Mouse (Mus musculus): Measurements from ENCODE around the gene Plaur. TPM values are rescaled to one million over a fixed set of nuclear protein-coding genes. Genes with fewer than 3 reads are reported as not detected.

Plaur gene
- polyA plus RNA-seq, 1 experiment from 2014 or later, result 1.4 TPM

DNA sequence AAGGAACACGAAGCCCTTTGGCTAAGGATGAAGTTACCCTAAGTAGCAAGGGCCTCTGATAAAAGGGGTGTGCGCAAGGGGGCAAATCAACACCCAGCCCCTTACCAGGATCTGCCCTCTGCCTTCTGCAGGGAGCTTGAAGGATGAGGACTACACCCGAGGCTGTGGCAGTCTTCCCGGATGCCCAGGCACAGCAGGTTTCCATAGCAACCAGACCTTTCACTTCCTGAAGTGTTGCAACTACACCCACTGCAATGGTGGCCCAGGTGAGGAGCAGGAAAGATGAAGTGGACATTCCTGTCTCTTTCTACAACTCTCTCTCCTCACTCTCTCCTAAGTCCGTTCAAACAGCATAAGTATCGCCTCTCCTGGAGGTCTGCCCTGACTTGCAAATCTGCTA lies 10.2 kb downstream of the Plaur start:
- DNase-seq (ENCODE audit: low spot score, missing footprints), result peak; percentile 54
- ATAC-seq (ENCODE audit: low FRiP score), result no peak
- H3K4me1 ChIP-seq (ENCODE audit: control insufficient read depth, insufficient read depth, low read length), result no peaks in the 10 kb centered on the region
- no peak overlapping the region for H3K4me3 ChIP-seq (ENCODE audit: low read depth, low read length)
- H3K4me2 ChIP-seq, result no peak overlapping the region
- H3K9me3 ChIP-seq (ENCODE audit: control insufficient read depth, low read length), result no peaks in the 10 kb centered on the region
- H3K36me3 ChIP-seq (ENCODE audit: control insufficient read depth, insufficient read depth, low read length), result no peaks in the 10 kb centered on the region
- no peaks in the 10 kb centered on the region for H3K27me3 ChIP-seq (ENCODE audit: control insufficient read depth, insufficient read depth, low read length)
- no peak overlapping the region for H3K9ac ChIP-seq (ENCODE audit: low read length)
- H3K27ac ChIP-seq (ENCODE audit: low read depth, low read length), result no peak overlapping the region
- 90% methylated on average over 6 of the region's 6 CpGs for WGBS

DNA sequence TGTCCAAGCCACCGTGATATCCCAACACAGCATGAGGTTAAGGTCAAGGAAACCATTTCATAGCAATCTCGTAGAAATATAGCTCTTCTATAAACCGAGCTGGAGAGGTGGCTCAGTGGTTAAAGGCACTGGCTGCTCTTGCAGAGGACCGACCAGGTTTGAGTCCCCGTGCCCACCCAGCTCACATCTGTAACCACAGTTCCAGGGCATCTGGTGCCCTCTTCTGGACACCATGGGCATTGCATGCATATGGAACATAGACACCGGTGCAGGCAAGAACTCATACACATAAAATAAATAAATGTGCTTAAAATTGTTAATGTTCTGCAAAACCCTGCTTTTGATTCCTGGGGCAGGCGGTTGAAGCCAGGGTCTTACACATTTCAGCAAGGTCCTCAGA lies 10.7 kb downstream of the Plaur start:
- H3K9me3 ChIP-seq (ENCODE audit: control insufficient read depth, low read length), result no peaks in the 10 kb centered on the region
- no peaks in the 10 kb centered on the region for H3K27me3 ChIP-seq (ENCODE audit: control insufficient read depth, insufficient read depth, low read length)
- no peak overlapping the region for H3K4me3 ChIP-seq (ENCODE audit: low read depth, low read length)
- 74% methylated on average over 7 of the region's 7 CpGs for WGBS
- DNase-seq (ENCODE audit: low spot score, missing footprints) (peak; percentile 88), ATAC-seq (ENCODE audit: low FRiP score) (peak; percentile 27; the same call in 1 of the 2 replicates)
- H3K4me1 ChIP-seq (ENCODE audit: control insufficient read depth, insufficient read depth, low read length), result no peaks in the 10 kb centered on the region
- no peak overlapping the region for H3K9ac ChIP-seq (ENCODE audit: low read length)
- no peak overlapping the region for H3K27ac ChIP-seq (ENCODE audit: low read depth, low read length)
- no peaks in the 10 kb centered on the region for H3K36me3 ChIP-seq (ENCODE audit: control insufficient read depth, insufficient read depth, low read length)
- H3K4me2 ChIP-seq, result no peak overlapping the region

DNA sequence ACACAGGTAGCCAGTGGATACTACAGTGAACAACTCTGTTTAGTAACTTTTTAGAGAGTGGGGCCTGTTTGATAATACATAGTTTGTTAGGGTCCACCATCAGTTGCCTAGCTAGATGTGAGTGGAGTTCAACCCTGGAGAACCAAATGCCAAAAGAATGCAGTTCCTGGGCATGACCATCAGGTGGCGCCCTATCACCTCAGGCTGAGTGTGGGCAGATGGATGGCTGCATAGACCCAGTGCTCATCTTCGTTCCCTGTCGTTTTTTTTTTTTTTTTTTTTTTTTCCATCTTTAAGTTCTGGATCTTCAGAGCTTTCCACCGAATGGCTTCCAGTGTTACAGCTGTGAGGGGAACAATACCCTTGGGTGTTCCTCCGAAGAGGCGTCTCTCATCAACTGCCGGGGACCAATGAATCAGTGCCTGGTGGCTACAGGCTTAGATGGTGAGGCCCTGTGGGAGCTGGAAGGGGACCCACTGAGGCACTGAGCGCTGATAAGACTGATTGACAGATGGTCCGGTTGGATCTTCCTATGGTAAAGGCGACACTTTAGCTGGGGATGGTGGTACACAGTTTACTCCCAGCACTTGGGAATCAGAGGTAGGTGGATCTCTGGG lies 11.7 kb downstream of the Plaur start:
- H3K4me2 ChIP-seq, result no peak overlapping the region
- no peaks in the 10 kb centered on the region for H3K27me3 ChIP-seq (ENCODE audit: control insufficient read depth, insufficient read depth, low read length)
- no peak overlapping the region for H3K27ac ChIP-seq (ENCODE audit: low read depth, low read length)
- ATAC-seq (ENCODE audit: low FRiP score) (peak; percentile 69), DNase-seq (ENCODE audit: low spot score, missing footprints) (peak; percentile 92)
- H3K9ac ChIP-seq (ENCODE audit: low read length), result no peak overlapping the region
- 52% methylated on average over 10 of the region's 10 CpGs for WGBS
- H3K4me3 ChIP-seq (ENCODE audit: low read depth, low read length), result no peak overlapping the region
- H3K9me3 ChIP-seq (ENCODE audit: control insufficient read depth, low read length), result no peaks in the 10 kb centered on the region
- H3K36me3 ChIP-seq (ENCODE audit: control insufficient read depth, insufficient read depth, low read length), result no peaks in the 10 kb centered on the region
- no peaks in the 10 kb centered on the region for H3K4me1 ChIP-seq (ENCODE audit: control insufficient read depth, insufficient read depth, low read length)

DNA sequence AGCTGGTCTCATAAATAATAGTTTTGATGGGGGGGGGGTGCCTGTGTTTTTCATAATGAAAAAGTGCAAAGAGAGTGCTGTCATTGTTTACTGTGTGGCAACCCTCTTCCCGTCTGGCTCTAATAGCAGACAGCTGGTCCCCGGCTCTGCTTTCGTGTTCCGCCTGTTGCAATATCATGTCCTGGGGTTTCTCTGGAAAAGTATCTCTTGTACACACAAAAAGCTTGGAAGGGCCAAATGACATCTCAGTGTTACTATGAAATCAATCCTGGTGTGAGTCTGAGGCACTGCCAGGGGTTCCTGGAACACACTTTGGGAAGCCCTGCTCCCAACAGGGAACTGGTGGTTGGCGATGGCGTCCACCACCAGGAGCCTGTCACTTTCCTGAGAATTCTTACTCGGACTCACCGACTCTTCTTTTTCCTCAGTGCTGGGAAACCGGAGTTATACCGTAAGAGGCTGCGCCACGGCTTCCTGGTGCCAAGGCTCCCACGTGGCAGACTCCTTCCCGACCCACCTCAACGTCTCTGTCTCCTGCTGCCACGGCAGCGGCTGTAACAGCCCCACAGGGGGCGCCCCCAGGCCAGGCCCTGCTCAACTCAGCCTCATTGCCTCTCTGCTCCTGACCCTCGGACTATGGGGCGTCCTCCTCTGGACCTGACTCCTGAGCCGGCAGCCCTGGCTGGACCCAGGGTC lies 12.7 kb downstream of the Plaur start:
- H3K9me3 ChIP-seq (ENCODE audit: control insufficient read depth, low read length), result no peaks in the 10 kb centered on the region
- H3K4me1 ChIP-seq (ENCODE audit: control insufficient read depth, insufficient read depth, low read length), result no peaks in the 10 kb centered on the region
- DNase-seq (ENCODE audit: low spot score, missing footprints) (peak; percentile 82), ATAC-seq (ENCODE audit: low FRiP score) (no peak)
- H3K4me2 ChIP-seq, result no peak overlapping the region
- no peak overlapping the region for H3K9ac ChIP-seq (ENCODE audit: low read length)
- H3K27ac ChIP-seq (ENCODE audit: low read depth, low read length), result no peak overlapping the region
- WGBS, result 37% methylated on average over 21 of the region's 21 CpGs
- no peaks in the 10 kb centered on the region for H3K36me3 ChIP-seq (ENCODE audit: control insufficient read depth, insufficient read depth, low read length)
- H3K27me3 ChIP-seq (ENCODE audit: control insufficient read depth, insufficient read depth, low read length), result no peaks in the 10 kb centered on the region
- H3K4me3 ChIP-seq (ENCODE audit: low read depth, low read length), result no peak overlapping the region

DNA sequence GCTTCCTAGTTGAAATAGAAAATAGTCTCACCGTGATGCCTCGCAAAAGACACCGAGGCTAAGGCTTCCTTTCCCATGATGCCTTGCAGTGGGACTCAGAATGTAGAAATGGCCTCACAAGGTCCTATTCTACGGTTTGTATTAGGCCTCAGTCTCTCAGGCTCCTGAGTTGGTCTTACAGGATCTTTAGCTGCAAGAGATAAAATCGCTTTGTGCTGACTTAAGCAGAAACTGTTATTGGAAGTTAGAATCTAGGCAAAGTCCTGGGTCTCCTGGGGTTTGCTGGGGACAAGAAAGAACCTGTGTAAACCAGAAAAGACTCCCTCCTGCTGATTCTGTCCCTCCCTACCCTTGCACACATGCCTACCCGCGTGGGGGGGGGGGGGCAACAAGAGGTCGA lies 14.1 kb downstream of the Plaur start:
- peaks cover 7% of the 10 kb centered on the region for H3K27me3 ChIP-seq (ENCODE audit: control insufficient read depth, insufficient read depth, low read length)
- H3K9ac ChIP-seq (ENCODE audit: low read length), result no peak overlapping the region
- peaks cover 3% of the 10 kb centered on the region for H3K4me1 ChIP-seq (ENCODE audit: control insufficient read depth, insufficient read depth, low read length)
- WGBS, result 84% methylated on average over 8 of the region's 8 CpGs
- no peaks in the 10 kb centered on the region for H3K36me3 ChIP-seq (ENCODE audit: control insufficient read depth, insufficient read depth, low read length)
- no peak overlapping the region for H3K4me3 ChIP-seq (ENCODE audit: low read depth, low read length)
- no peak overlapping the region for H3K4me2 ChIP-seq
- ATAC-seq (ENCODE audit: low FRiP score) (no peak), DNase-seq (ENCODE audit: low spot score, missing footprints) (peak; percentile 65)
- H3K9me3 ChIP-seq (ENCODE audit: control insufficient read depth, low read length), result no peaks in the 10 kb centered on the region
- no peak overlapping the region for H3K27ac ChIP-seq (ENCODE audit: low read depth, low read length)

DNA sequence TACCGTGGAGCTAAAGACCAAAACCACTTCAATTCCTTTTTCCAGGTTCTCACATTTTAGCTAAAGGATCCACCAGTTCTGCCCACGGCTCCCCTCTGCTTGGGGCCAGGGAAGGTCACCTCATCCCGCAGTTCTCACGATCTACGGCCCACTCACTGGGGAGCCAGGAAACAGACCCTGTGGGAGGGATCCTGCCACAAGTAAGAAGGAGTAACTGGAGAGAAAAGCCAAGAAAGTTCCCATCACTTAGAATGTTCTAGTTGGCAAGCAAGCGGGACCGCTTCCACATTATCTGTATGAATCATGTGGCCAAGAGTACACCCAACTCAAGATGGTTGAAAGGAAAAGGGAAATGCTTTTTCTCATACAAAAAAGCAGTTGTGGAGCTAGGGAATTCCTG lies 14.6 kb downstream of the Plaur start:
- Histone ChIP-seq H3K27ac (ENCODE audit: low read depth, low read length) (no peak overlapping the region), H3K9me3 (ENCODE audit: control insufficient read depth, low read length) (no peaks in the 10 kb centered on the region), H3K4me1 (ENCODE audit: control insufficient read depth, insufficient read depth, low read length) (peaks cover 5% of the 10 kb centered on the region), H3K4me3 (ENCODE audit: low read depth, low read length) (no peak overlapping the region), H3K4me2 (no peak overlapping the region), H3K9ac (ENCODE audit: low read length) (no peak overlapping the region), H3K27me3 (ENCODE audit: control insufficient read depth, insufficient read depth, low read length) (peaks cover 7% of the 10 kb centered on the region), H3K36me3 (ENCODE audit: control insufficient read depth, insufficient read depth, low read length) (no peaks in the 10 kb centered on the region)
- DNase-seq (ENCODE audit: low spot score, missing footprints) (no peak), ATAC-seq (ENCODE audit: low FRiP score) (no peak)
- WGBS, result 81% methylated on average over 7 of the region's 7 CpGs

DNA sequence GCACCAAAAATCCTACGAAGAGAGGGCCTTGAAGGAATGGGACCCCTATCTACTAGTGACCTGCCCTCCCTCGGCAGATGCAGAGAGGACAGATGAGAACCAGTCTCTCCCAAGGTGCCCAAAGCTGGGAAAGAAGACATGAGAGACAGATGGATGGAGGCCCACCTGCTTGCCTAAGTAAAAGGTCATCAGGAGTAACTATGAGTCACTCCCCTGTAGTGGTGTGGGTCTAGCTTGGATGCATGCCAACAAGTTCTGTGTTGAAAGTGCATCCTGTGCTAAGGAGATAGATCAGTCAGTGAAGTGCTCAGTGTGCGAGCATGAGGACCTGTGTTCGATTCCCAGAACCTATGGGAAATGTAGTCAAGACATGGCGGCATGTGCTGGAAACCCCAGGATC lies 16.6 kb downstream of the Plaur start:
- no peak for ATAC-seq (ENCODE audit: low FRiP score)
- H3K36me3 ChIP-seq (ENCODE audit: control insufficient read depth, insufficient read depth, low read length), result no peaks in the 10 kb centered on the region
- no peak overlapping the region for H3K9ac ChIP-seq (ENCODE audit: low read length)
- DNase-seq (ENCODE audit: low spot score, missing footprints), result peak; percentile 54
- H3K4me3 ChIP-seq (ENCODE audit: low read depth, low read length), result no peak overlapping the region
- WGBS, result 88% methylated on average over 5 of the region's 5 CpGs
- no peak overlapping the region for H3K4me2 ChIP-seq
- H3K27ac ChIP-seq (ENCODE audit: low read depth, low read length), result no peak overlapping the region
- peaks cover 12% of the 10 kb centered on the region for H3K4me1 ChIP-seq (ENCODE audit: control insufficient read depth, insufficient read depth, low read length)
- H3K9me3 ChIP-seq (ENCODE audit: control insufficient read depth, low read length), result no peaks in the 10 kb centered on the region
- peaks cover 7% of the 10 kb centered on the region for H3K27me3 ChIP-seq (ENCODE audit: control insufficient read depth, insufficient read depth, low read length)

DNA sequence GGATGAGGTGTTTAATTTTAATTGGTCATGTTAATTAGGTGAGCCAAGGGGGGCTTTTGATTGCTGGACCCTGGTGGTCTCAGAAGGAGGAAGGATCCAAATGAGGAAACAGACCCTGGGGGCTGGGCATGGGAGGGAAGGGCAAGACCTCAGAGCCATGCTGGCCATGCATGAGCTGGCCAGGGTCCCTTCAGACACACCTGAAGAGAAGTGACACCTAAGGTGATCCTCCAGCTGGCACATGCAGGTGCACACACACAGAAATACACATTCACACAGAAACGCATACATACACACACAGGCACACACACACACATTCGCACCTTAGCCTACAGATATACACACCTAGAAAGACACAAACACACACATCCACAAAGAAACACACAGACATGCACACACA lies 17.4 kb downstream of the Plaur start:
- Histone ChIP-seq H3K9ac (ENCODE audit: low read length) (no peak overlapping the region), H3K36me3 (ENCODE audit: control insufficient read depth, insufficient read depth, low read length) (no peaks in the 10 kb centered on the region), H3K9me3 (ENCODE audit: control insufficient read depth, low read length) (no peaks in the 10 kb centered on the region), H3K4me2 (no peak overlapping the region), H3K27me3 (ENCODE audit: control insufficient read depth, insufficient read depth, low read length) (peaks cover 7% of the 10 kb centered on the region), H3K4me1 (ENCODE audit: control insufficient read depth, insufficient read depth, low read length) (peaks cover 15% of the 10 kb centered on the region), H3K27ac (ENCODE audit: low read depth, low read length) (no peak overlapping the region), H3K4me3 (ENCODE audit: low read depth, low read length) (no peak overlapping the region)
- ATAC-seq (ENCODE audit: low FRiP score) (no peak), DNase-seq (ENCODE audit: low spot score, missing footprints) (peak; percentile 44)
- 100% methylated on average over 2 of the region's 2 CpGs for WGBS

DNA sequence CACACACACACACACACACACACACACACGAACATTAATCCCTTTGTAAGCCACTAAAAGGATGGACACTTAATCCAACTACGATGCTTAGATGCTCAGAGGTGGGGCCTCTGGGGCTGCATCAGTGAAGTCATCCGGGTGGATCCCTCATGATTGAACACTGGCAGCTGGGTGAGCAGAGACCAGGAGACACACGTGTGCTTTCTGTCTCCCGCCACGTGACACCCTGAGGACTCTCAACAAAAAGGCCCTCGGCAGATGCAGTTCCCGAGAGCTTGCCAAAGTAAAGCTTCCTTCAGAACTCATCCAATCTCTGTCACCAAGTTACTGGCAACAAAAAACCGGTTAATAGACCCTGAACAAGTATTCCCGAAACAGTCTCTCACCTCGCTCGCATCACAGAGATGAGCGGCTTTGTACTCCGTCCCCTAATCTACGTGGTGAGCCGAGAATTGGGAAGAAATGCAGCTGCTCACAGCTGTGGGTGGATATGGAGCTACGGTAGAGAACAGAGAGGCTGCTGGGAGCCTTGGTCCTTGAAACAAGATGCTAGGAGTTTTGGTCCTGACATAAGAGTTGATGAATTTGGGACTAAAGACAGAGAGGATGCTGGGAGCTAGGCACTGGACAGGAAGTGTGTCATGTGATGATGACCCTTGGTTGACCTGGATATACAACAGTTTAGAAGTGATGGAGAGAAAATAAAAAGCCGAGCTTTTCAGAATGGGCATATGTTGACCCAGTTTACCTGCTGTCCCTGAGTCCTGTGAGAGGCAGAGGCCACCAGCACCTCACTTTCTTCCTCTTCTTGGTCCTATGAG lies 18.0 kb downstream of the Plaur start:
- 61% methylated on average over 18 of the region's 18 CpGs for WGBS
- Histone ChIP-seq H3K27ac (ENCODE audit: low read depth, low read length) (no peak overlapping the region), H3K4me1 (ENCODE audit: control insufficient read depth, insufficient read depth, low read length) (peaks cover 15% of the 10 kb centered on the region), H3K4me3 (ENCODE audit: low read depth, low read length) (no peak overlapping the region), H3K9me3 (ENCODE audit: control insufficient read depth, low read length) (no peaks in the 10 kb centered on the region), H3K9ac (ENCODE audit: low read length) (no peak overlapping the region), H3K36me3 (ENCODE audit: control insufficient read depth, insufficient read depth, low read length) (no peaks in the 10 kb centered on the region), H3K27me3 (ENCODE audit: control insufficient read depth, insufficient read depth, low read length) (peaks cover 7% of the 10 kb centered on the region), H3K4me2 (no peak overlapping the region)
- DNase-seq (ENCODE audit: low spot score, missing footprints), result peak; percentile 79
- ATAC-seq (ENCODE audit: low FRiP score), result no peak
